24 mouse cellular contexts compared by ENCODE assay signal in the genomic region with DNA sequence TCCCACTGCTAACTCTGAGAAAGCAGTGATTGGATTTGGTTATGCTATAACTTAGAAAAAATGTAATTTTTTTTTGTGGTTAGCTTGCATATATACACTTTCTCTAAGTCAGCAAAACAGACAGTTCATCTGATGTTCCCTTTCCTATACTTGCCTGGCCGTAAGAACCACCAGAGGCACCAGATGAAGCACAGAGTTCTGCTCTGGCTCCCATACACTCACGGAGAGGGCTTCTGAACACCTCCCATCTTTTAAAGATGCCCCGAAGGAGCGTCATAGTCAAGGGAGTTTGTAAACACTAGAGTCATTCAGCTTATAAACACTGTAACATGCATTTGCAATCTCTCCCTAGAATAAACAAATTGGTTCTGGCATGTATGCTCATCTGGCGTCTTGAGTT.
"Had no signal": no experiment of that assay in that cellular context is flagged by ENCODE, and none has a peak within 500 bp of the region (broad histone marks: within the 10 kb centered on the region; RNA-seq: fewer than 3 reads in every experiment).

No protein-coding gene starts in this region.

- H3K36me3 ChIP-seq: heart, embryonic 13.5 days; heart, embryonic 15.5 days; hindbrain, embryonic 13.5 days; hindbrain, embryonic 15.5 days; limb, embryonic 10.5 days; limb, embryonic 12.5 days had no signal

- H3K9ac ChIP-seq: heart, embryonic 13.5 days; heart, embryonic 15.5 days; hindbrain, embryonic 13.5 days; hindbrain, embryonic 15.5 days; limb, embryonic 12.5 days had no signal

- H3K9me3 ChIP-seq: heart, embryonic 13.5 days; heart, embryonic 15.5 days; hindbrain, embryonic 13.5 days; hindbrain, embryonic 15.5 days; limb, embryonic 10.5 days; limb, embryonic 12.5 days had no signal

- ATAC-seq: hindbrain, postnatal 0 days; intestine, embryonic 16.5 days had no signal

- H3K4me2 ChIP-seq: heart, embryonic 11.5 days; heart, embryonic 13.5 days; heart, embryonic 15.5 days; hindbrain, embryonic 13.5 days; hindbrain, embryonic 15.5 days; limb, embryonic 12.5 days; liver, embryonic 11.5 days had no signal

- H3K4me1 ChIP-seq: hindbrain, embryonic 13.5 days; hindbrain, embryonic 15.5 days; limb, embryonic 10.5 days; limb, embryonic 12.5 days had no signal

- H3K27ac ChIP-seq: heart, adult 2 months; heart, embryonic 13.5 days; heart, embryonic 15.5 days; hindbrain, embryonic 13.5 days; hindbrain, embryonic 15.5 days; hindbrain, postnatal 0 days; layer of hippocampus, adult 2 months; left cerebral cortex, adult 2 months; limb, embryonic 10.5 days; limb, embryonic 12.5 days had no signal

- H3K4me3 ChIP-seq: heart, adult 2 months; heart, embryonic 13.5 days; heart, embryonic 15.5 days; hindbrain, embryonic 13.5 days; hindbrain, embryonic 15.5 days; layer of hippocampus, adult 2 months; left cerebral cortex, adult 2 months; limb, embryonic 10.5 days; limb, embryonic 12.5 days had no signal

- DNase-seq: gastrocnemius, postnatal 14 days; gastrocnemius, postnatal 36 days; heart, adult 11 months; heart, adult 2 months; heart, postnatal 14 days; heart, postnatal 36 days; kidney, adult 18-20 months; kidney, adult 8-10 months; kidney, postnatal 10 days; kidney, postnatal 25 days; kidney, postnatal 4 days; liver had no signal

- H3K27me3 ChIP-seq: heart, embryonic 13.5 days; heart, embryonic 15.5 days; hindbrain, embryonic 13.5 days; hindbrain, embryonic 15.5 days; limb, embryonic 12.5 days had no signal
